Mouse (Mus musculus) spleen, adult 2 months (tissue): ENCODE measurements around the gene Adcy4. TPM values are rescaled to one million over a fixed set of nuclear protein-coding genes. Genes with fewer than 3 reads are reported as not detected.

ENCODE experiments used
- DNase-seq, 2 experiments: peaks; one replicate each; pipeline versions ENCODE4 v3.0.0 to v3.0.0-alpha.2; 2012 to 2021; ENCODE audit warnings: low spot score in 2 of 2, low read depth in 1 of 2
- H3K27ac ChIP-seq: fragments of 200-500 bp; 2 replicates; pipeline ENCODE4 v1.5.1; 2012; ENCODE audit warnings: low read length, inconsistent platforms; ENCODE audit not compliant: insufficient read depth
- H3K27me3 ChIP-seq: fragments of 200-500 bp; 2 replicates; pipeline ENCODE4 v1.6.1; 2012; ENCODE audit warnings: mild to moderate bottlenecking, moderate library complexity, low read length, inconsistent platforms; ENCODE audit not compliant: control insufficient read depth, insufficient read depth
- H3K36me3 ChIP-seq: fragments of 200-500 bp; 2 replicates; pipeline ENCODE4 v1.6.1; 2012; ENCODE audit warnings: mild to moderate bottlenecking, low read length, inconsistent platforms; ENCODE audit not compliant: control insufficient read depth, insufficient read depth
- H3K4me1 ChIP-seq: fragments of 200-500 bp; 2 replicates; pipeline ENCODE4 v1.6.1; 2011; ENCODE audit warnings: inconsistent platforms; ENCODE audit not compliant: control insufficient read depth, insufficient read depth, insufficient read length
- H3K4me3 ChIP-seq: fragments of 200-500 bp; 2 replicates; pipeline ENCODE4 v1.5.1; 2011; ENCODE audit warnings: mild to moderate bottlenecking, inconsistent platforms; ENCODE audit not compliant: insufficient read depth, insufficient read length; ENCODE audit errors: extremely low read depth
- CTCF ChIP-seq: fragments of 200-500 bp; IDR thresholded peaks from 2 replicates; pipeline ENCODE4 v1.5.1; 2011; ENCODE audit warnings: mild to moderate bottlenecking, inconsistent platforms; ENCODE audit not compliant: insufficient read depth, insufficient read length, insufficient replicate concordance; ENCODE audit errors: extremely low read depth
- POLR2A ChIP-seq: fragments of 200-500 bp; IDR thresholded peaks from 2 replicates; pipeline ENCODE4 v1.6.1; 2011; ENCODE audit warnings: low read depth, low read length, inconsistent platforms
- WGBS: fragments of 180-500 bp; shearing (Covaris S2); methylation state at CpG from one replicate; pipeline ENCODE4 v1.1.7; 2018; 5-methylcytosine and 5-hydroxymethylcytosine counted together
- polyA plus RNA-seq: library from polyadenylated mRNA; depleted of rRNA; stranded (reverse); fragments of >200 nt; gene quantifications from 2 replicates; pipeline ENCODE4 v1.2.3, GENCODE M21; 2012; rRNA removed

Adcy4 gene
- polyA plus RNA-seq, 1 experiment, result 16.3 TPM

DNA sequence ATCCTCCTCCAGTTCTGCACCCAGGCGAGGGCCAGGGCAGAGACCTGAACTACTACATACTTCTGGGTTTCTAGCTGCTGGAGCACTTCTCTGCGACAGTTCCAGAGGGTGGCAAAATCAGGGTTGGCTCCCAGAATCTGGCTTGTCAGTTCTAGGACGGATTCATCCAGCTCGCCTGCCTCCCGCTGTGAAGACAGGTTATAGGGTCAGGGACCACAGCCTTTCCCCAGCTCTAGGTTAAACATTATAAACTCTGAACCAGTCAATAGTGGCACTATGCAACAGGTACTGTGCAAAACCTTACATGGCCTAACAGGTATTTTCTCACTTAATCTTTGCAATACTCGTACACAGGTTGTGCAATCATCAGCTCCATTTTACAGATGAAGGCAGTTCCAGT is 62.8 kb downstream of the Adcy4 start:
- no peak overlapping the region for H3K27ac ChIP-seq
- H3K4me3 ChIP-seq, result no peak overlapping the region
- 87% methylated on average over 6 of the region's 6 CpGs for WGBS
- H3K36me3 ChIP-seq, result peaks cover 26% of the 10 kb centered on the region
- peaks cover 12% of the 10 kb centered on the region; the same call in 1 of the 2 replicates for H3K4me1 ChIP-seq
- DNase-seq, result no peak
- H3K27me3 ChIP-seq, result no peaks in the 10 kb centered on the region
- no peak for TF ChIP-seq POLR2A

- H3K4me3 ChIP-seq, result no peak overlapping the region
- no peak for TF ChIP-seq POLR2A
- TF ChIP-seq CTCF, result no peak
- no peaks in the 10 kb centered on the region for H3K27me3 ChIP-seq
- no peak overlapping the region for H3K27ac ChIP-seq
- WGBS, result 91% methylated on average over 12 of the region's 12 CpGs
- H3K36me3 ChIP-seq, result peaks cover 28% of the 10 kb centered on the region
- peaks cover 12% of the 10 kb centered on the region; the same call in 1 of the 2 replicates for H3K4me1 ChIP-seq
- no peak for DNase-seq
Observed at GRCm38 (mm10) chr14:55720666-55721065, 63.2 kb downstream of the Adcy4 start.

- 86% methylated on average over 6 of the region's 6 CpGs for WGBS
- Histone ChIP-seq H3K27me3 (no peaks in the 10 kb centered on the region), H3K4me1 (peaks cover 6% of the 10 kb centered on the region; the same call in 1 of the 2 replicates), H3K36me3 (peaks cover 28% of the 10 kb centered on the region), H3K4me3 (no peak overlapping the region), H3K27ac (no peak overlapping the region)
- DNase-seq, result no peak
- TF ChIP-seq CTCF (no peak), POLR2A (no peak)
Observed at GRCm38 (mm10) chr14:55719737-55720136, 64.2 kb downstream of the Adcy4 start.

Other genes starting within 250 kb of the Adcy4 start
- 47.9 and 53.3 TPM in 2 replicates for gene Pck2, start 243.8 kb downstream of the Adcy4 start, polyA plus RNA-seq
- gene Dcaf11, start 224.1 kb downstream of the Adcy4 start, polyA plus RNA-seq, result 73.4 and 77.6 TPM in 2 replicates
- gene A730061H03Rik, start 223.7 kb downstream of the Adcy4 start, polyA plus RNA-seq, result 5.6 and 6.3 TPM in 2 replicates
- gene Fitm1, start 208.5 kb downstream of the Adcy4 start, polyA plus RNA-seq, result 1.4 and 1.5 TPM in 2 replicates
- 101 and 118 TPM in 2 replicates for gene Psme1, start 206.0 kb downstream of the Adcy4 start, polyA plus RNA-seq
- gene Emc9, start 198.8 kb downstream of the Adcy4 start, polyA plus RNA-seq, result 14.5 and 15.0 TPM in 2 replicates
- gene Psme2, start 193.0 kb downstream of the Adcy4 start, polyA plus RNA-seq, result 60.4 and 67.7 TPM in 2 replicates
- 52.5 and 63.2 TPM in 2 replicates for gene Rnf31, start 192.4 kb downstream of the Adcy4 start, polyA plus RNA-seq
- 101 and 154 TPM in 2 replicates for gene Irf9, start 180.5 kb downstream of the Adcy4 start, polyA plus RNA-seq
- gene Rec8, start 166.1 kb downstream of the Adcy4 start, polyA plus RNA-seq, result 0.92 and 2.4 TPM in 2 replicates
- 56.7 and 62.4 TPM in 2 replicates for gene Ipo4, start 148.1 kb downstream of the Adcy4 start, polyA plus RNA-seq
- gene Gm49378, start 146.2 kb downstream of the Adcy4 start, polyA plus RNA-seq, result 8.2 and 8.9 TPM in 2 replicates
- gene Tm9sf1, start 140.3 kb downstream of the Adcy4 start, polyA plus RNA-seq, result 44.6 and 45.1 TPM in 2 replicates
- gene Tssk4, start 133.9 kb downstream of the Adcy4 start, polyA plus RNA-seq, result 1.6 TPM in 2 replicates
- 19.7 and 19.9 TPM in 2 replicates for gene Mdp1, start 123.6 kb downstream of the Adcy4 start, polyA plus RNA-seq
- gene Gmpr2, start 112.2 kb downstream of the Adcy4 start, polyA plus RNA-seq, result 11.6 and 15.9 TPM in 2 replicates
- gene Nedd8, start 112.0 kb downstream of the Adcy4 start, polyA plus RNA-seq, result 158 and 177 TPM in 2 replicates
- gene Tinf2, start 102.3 kb downstream of the Adcy4 start, polyA plus RNA-seq, result 19.0 and 20.8 TPM in 2 replicates
- 23.3 and 33.9 TPM in 2 replicates for gene Tgm1, start 70.2 kb downstream of the Adcy4 start, polyA plus RNA-seq
- gene Rabggta, start 61.8 kb downstream of the Adcy4 start, polyA plus RNA-seq, result 47.3 and 62.6 TPM in 2 replicates
- gene Dhrs1, start 38.4 kb downstream of the Adcy4 start, polyA plus RNA-seq, result 62.7 and 86.6 TPM in 2 replicates
- 15.1 and 17.2 TPM in 2 replicates for gene Nop9, start 38.4 kb downstream of the Adcy4 start, polyA plus RNA-seq
- 0.33 and 0.46 TPM in 2 replicates for gene Cideb, start 25.6 kb downstream of the Adcy4 start, polyA plus RNA-seq
- gene Ltb4r2, start 22.7 kb downstream of the Adcy4 start, polyA plus RNA-seq, result 0.83 and 2.1 TPM in 2 replicates
- gene Ltb4r1, start 18.1 kb downstream of the Adcy4 start, polyA plus RNA-seq, result 4.2 and 6.6 TPM in 2 replicates
- gene Ripk3, start 4.8 kb upstream of the Adcy4 start, polyA plus RNA-seq, result 38.8 and 48.4 TPM in 2 replicates
- 4.6 and 5.0 TPM in 2 replicates for gene Nfatc4, start 39.0 kb upstream of the Adcy4 start, polyA plus RNA-seq
- gene Nynrin, start 69.9 kb upstream of the Adcy4 start, polyA plus RNA-seq, result 2.5 and 3.0 TPM in 2 replicates
- gene Cbln3, start 100.3 kb upstream of the Adcy4 start, polyA plus RNA-seq, result 0.07 and 0.13 TPM in 2 replicates
- 30.3 and 31.6 TPM in 2 replicates for gene Khnyn, start 100.9 kb upstream of the Adcy4 start, polyA plus RNA-seq
- 22.3 and 25.1 TPM in 2 replicates for gene Sdr39u1, start 116.2 kb upstream of the Adcy4 start, polyA plus RNA-seq
- 1.0 and 1.4 TPM in 2 replicates for gene Cma1, start 160.6 kb upstream of the Adcy4 start, polyA plus RNA-seq
- gene Cma2, start 166.9 kb upstream of the Adcy4 start, polyA plus RNA-seq, result not detected in 2 replicates
- 0.18 and 0.26 TPM in 2 replicates for gene Mcpt1, start 233.9 kb upstream of the Adcy4 start, polyA plus RNA-seq
- not detected in 2 replicates for gene Mcpt9, start 246.4 kb upstream of the Adcy4 start, polyA plus RNA-seq